Mouse (Mus musculus) layer of hippocampus, postnatal 14 days (tissue): ENCODE data around the gene Cd72. TPM values are rescaled to one million over a fixed set of nuclear protein-coding genes. Genes with fewer than 3 reads are reported as not detected.

Experiments
- DNase-seq, 2 experiments: peaks; one replicate each; pipeline ENCODE4 v3.0.0; 2021 to 2022; ENCODE audit warnings: low spot score in 2 of 2, mixed read lengths in 1 of 2
- total RNA-seq, 2 experiments: library from RNA; stranded (reverse); gene quantifications; 2 replicates each; pipeline ENCODE4 v1.2.3; 2021

Gene Cd72
- total RNA-seq, 2 experiments from 2014 or later, result not detected

- DNase-seq, result peak; percentile 26 to 57
Observed at GRCm38 (mm10) chr4:43478906-43479832, 24.7 kb upstream of the Cd72 start.

- no peak for DNase-seq
Observed at GRCm38 (mm10) chr4:43478534-43478858, 24.1 kb upstream of the Cd72 start.

- DNase-seq, result peak; percentile 71 to 89
Observed at GRCm38 (mm10) chr4:43477857-43478533, 23.6 kb upstream of the Cd72 start.

- DNase-seq, result no peak
Observed at GRCm38 (mm10) chr4:43476604-43477003, 22.2 kb upstream of the Cd72 start.

GRCm38 (mm10) chr4:43473636-43474035 is 19.2 kb upstream of the Cd72 start:
- no peak for DNase-seq

GRCm38 (mm10) chr4:43470301-43470700 is 15.9 kb upstream of the Cd72 start:
- DNase-seq, result no peak

GRCm38 (mm10) chr4:43466872-43467271 is 12.4 kb upstream of the Cd72 start:
- no peak for DNase-seq

GRCm38 (mm10) chr4:43465935-43466334 is 11.5 kb upstream of the Cd72 start:
- DNase-seq, result no peak

GRCm38 (mm10) chr4:43463102-43463501 is 8.7 kb upstream of the Cd72 start:
- DNase-seq, result no peak

- no peak for DNase-seq
Observed at GRCm38 (mm10) chr4:43457124-43457523, 2.7 kb upstream of the Cd72 start.

- DNase-seq, result no peak
Observed at GRCm38 (mm10) chr4:43456470-43456869, 2.0 kb upstream of the Cd72 start.

GRCm38 (mm10) chr4:43453413-43453812 is 1.0 kb downstream of the Cd72 start:
- DNase-seq, result no peak

- no peak for DNase-seq
Observed at GRCm38 (mm10) chr4:43452315-43452714, 2.1 kb downstream of the Cd72 start.

GRCm38 (mm10) chr4:43448554-43448953 is 5.9 kb downstream of the Cd72 start:
- DNase-seq, result no peak

GRCm38 (mm10) chr4:43447251-43447650 is 7.2 kb downstream of the Cd72 start:
- DNase-seq, result no peak

GRCm38 (mm10) chr4:43443511-43443910 is 10.9 kb downstream of the Cd72 start:
- DNase-seq, result no peak

GRCm38 (mm10) chr4:43442456-43443361 is 11.7 kb downstream of the Cd72 start:
- peak; percentile 56 to 57 for DNase-seq

- DNase-seq, result peak; percentile 99
Observed at GRCm38 (mm10) chr4:43442044-43442443, 12.4 kb downstream of the Cd72 start.

GRCm38 (mm10) chr4:43441639-43442038 is 12.8 kb downstream of the Cd72 start, which contains the start of gene Tesk1:
Gene Tesk1, plus strand, starts transcription at chr4:43441939.
- DNase-seq, result no peak

GRCm38 (mm10) chr4:43432832-43433231 is 21.6 kb downstream of the Cd72 start:
- DNase-seq, result no peak

GRCm38 (mm10) chr4:43431690-43432089 is 22.7 kb downstream of the Cd72 start:
- peak; percentile 71 to 90 for DNase-seq
